Mouse (Mus musculus) brain, embryonic 14.5 days (tissue): ENCODE data around the gene Plxnd1.

Experiments
- CTCF ChIP-seq: fragments of 200-500 bp; IDR thresholded peaks from 2 replicates; pipeline ENCODE4 v1.5.1; 2012; ENCODE audit warnings: inconsistent platforms, mild to moderate bottlenecking, moderate library complexity, borderline replicate concordance; ENCODE audit not compliant: insufficient read depth, insufficient read length; ENCODE audit errors: extremely low read depth
- POLR2A ChIP-seq: fragments of 200-500 bp; IDR thresholded peaks from 2 replicates; pipeline ENCODE4 v1.6.1; 2012; ENCODE audit warnings: mild to moderate bottlenecking, inconsistent platforms, borderline replicate concordance; ENCODE audit not compliant: poor library complexity, insufficient read depth, insufficient read length, severe bottlenecking; ENCODE audit errors: extremely low read depth

DNA sequence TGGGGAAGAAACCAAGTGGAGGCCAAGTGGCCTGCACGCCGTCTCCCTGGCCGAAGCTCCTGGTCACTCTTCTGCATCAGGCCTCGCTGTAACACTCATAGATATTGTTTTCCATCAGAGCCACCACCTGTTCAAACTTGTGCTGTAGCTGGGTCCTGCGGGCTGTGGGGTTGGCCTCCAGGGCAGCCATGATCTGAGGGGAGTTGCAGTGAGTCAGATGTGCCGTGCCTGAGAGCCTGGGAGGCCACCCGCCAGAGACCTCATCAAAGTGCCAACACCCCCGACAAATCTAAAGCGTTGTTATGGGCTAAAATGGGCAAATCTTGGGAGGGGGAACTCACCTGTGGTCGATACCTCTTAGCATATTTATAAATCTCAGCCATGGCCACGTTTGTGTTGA is 39.1 kb downstream of the Plxnd1 start:
- TF ChIP-seq CTCF (no peak), POLR2A (no peak)
